Mouse (Mus musculus): ENCODE measurements around the gene Slc9a9. TPM values are rescaled to one million over a fixed set of nuclear protein-coding genes. Genes with fewer than 3 reads are reported as not detected.

The Slc9a9 gene
- polyA plus RNA-seq, 1 experiment, result 8.9 TPM

GRCm38 (mm10) chr9:95120062-95120461, 450.4 kb downstream of the Slc9a9 start:
- DNase-seq, result no peak
- Histone ChIP-seq H3K27ac (ENCODE audit: insufficient read depth, low read length) (no peak overlapping the region), H3K4me1 (ENCODE audit: control insufficient read depth, insufficient read depth, low read length) (peaks cover 9% of the 10 kb centered on the region; the same call in 1 of the 2 replicates), H3K27me3 (ENCODE audit: control insufficient read depth, insufficient read depth, low read length) (no peaks in the 10 kb centered on the region), H3K4me3 (replicated peaks; ENCODE audit: insufficient read depth, low read depth, low read length) (no peak overlapping the region)
- TF ChIP-seq CTCF (IDR thresholded peaks at IDR 0.05; ENCODE audit: borderline replicate concordance, insufficient read depth, low read depth, low read length) (no peak), POLR2A (IDR thresholded peaks at IDR 0.05; ENCODE audit: borderline replicate concordance, insufficient read depth, low read length) (no peak)
- whole genome bisulfite sequencing, result 75% methylated on average over 4 of the region's 4 CpGs

- 63% methylated on average over 11 of the region's 11 CpGs for WGBS
- H3K27me3 ChIP-seq (ENCODE audit: control insufficient read depth, insufficient read depth, low read length), result no peaks in the 10 kb centered on the region
- DNase-seq, result no peak
Measured at GRCm38 (mm10) chr9:95121151-95121835, 451.6 kb downstream of the Slc9a9 start.

DNA sequence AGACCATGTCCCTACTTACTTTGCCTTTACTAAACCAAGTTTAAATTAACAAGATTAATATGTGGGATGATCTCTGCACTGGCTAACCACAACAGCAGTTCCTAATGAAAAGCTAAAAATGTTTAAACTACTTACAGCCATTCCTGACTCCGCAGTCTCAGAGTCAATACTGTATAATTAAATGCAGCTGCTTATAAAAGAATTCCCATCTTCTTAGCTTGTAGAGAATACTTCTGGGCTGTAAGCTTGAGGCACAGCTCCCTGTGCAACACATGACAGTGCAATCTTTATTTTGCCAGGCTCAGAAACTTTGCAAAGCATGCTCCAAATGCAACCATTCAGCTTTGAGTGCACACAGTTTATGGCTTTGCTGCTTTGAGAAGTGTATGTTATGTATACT, 456.0 kb downstream of the Slc9a9 start:
- no peak for TF ChIP-seq POLR2A (IDR thresholded peaks at IDR 0.05; ENCODE audit: borderline replicate concordance, insufficient read depth, low read length)
- TF ChIP-seq CTCF (IDR thresholded peaks at IDR 0.05; ENCODE audit: borderline replicate concordance, insufficient read depth, low read depth, low read length), result no peak
- Histone ChIP-seq H3K4me1 (ENCODE audit: control insufficient read depth, insufficient read depth, low read length) (0 out of 2 replicates have a peak, but pooled peaks cover under 1% of the 10 kb centered on the region), H3K27ac (ENCODE audit: insufficient read depth, low read length) (no peak overlapping the region), H3K4me3 (replicated peaks; ENCODE audit: insufficient read depth, low read depth, low read length) (no peak overlapping the region), H3K27me3 (ENCODE audit: control insufficient read depth, insufficient read depth, low read length) (no peaks in the 10 kb centered on the region)
- 94% methylated on average over 1 of the region's 1 CpGs for WGBS
- DNase-seq, result no peak

More at GRCm38 (mm10) chr9:95121151-95121835, 451.6 kb downstream of the Slc9a9 start:
- no peak overlapping the region for H3K4me3 ChIP-seq (replicated peaks; ENCODE audit: insufficient read depth, low read depth, low read length)
- H3K4me1 ChIP-seq (ENCODE audit: control insufficient read depth, insufficient read depth, low read length), result peaks cover 9% of the 10 kb centered on the region; the same call in 1 of the 2 replicates
- no peak for TF ChIP-seq CTCF (IDR thresholded peaks at IDR 0.05; ENCODE audit: borderline replicate concordance, insufficient read depth, low read depth, low read length)
- H3K27ac ChIP-seq (ENCODE audit: insufficient read depth, low read length), result no peak overlapping the region

DNA sequence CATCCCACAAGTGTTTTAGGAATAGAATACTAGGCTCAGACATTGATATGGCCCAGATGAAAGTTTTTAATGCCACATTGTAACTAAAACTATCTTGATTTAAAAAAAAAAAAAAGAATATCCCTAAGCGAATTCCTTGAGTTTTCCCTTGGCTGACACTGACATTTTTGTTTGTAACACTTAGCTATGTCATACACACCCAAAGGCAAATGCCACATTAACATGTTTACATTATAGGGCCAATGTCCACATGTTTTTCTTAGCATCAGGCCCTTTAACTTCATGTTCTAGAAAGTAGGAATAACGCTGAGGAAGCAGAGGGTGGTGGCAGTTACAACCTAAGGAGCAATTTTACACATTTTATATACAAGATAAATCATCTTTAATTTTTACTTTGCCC, 458.1 kb downstream of the Slc9a9 start:
- TF ChIP-seq CTCF (IDR thresholded peaks at IDR 0.05; ENCODE audit: borderline replicate concordance, insufficient read depth, low read depth, low read length) (no peak), POLR2A (IDR thresholded peaks at IDR 0.05; ENCODE audit: borderline replicate concordance, insufficient read depth, low read length) (no peak)
- Histone ChIP-seq H3K27ac (ENCODE audit: insufficient read depth, low read length) (no peak overlapping the region), H3K4me3 (replicated peaks; ENCODE audit: insufficient read depth, low read depth, low read length) (no peak overlapping the region), H3K27me3 (ENCODE audit: control insufficient read depth, insufficient read depth, low read length) (no peaks in the 10 kb centered on the region), H3K4me1 (ENCODE audit: control insufficient read depth, insufficient read depth, low read length) (no peaks in the 10 kb centered on the region)
- DNase-seq, result no peak
- 89% methylated on average over 2 of the region's 2 CpGs for WGBS

GRCm38 (mm10) chr9:95149206-95149729, 479.6 kb downstream of the Slc9a9 start:
- WGBS, result 86% methylated on average over 10 of the region's 10 CpGs
- H3K27me3 ChIP-seq (ENCODE audit: control insufficient read depth, insufficient read depth, low read length), result no peaks in the 10 kb centered on the region
- no peaks in the 10 kb centered on the region for H3K4me1 ChIP-seq (ENCODE audit: control insufficient read depth, insufficient read depth, low read length)
- DNase-seq, result no peak
- H3K27ac ChIP-seq (ENCODE audit: insufficient read depth, low read length), result no peak overlapping the region
- H3K4me3 ChIP-seq (replicated peaks; ENCODE audit: insufficient read depth, low read depth, low read length), result no peak overlapping the region
- TF ChIP-seq CTCF (IDR thresholded peaks at IDR 0.05; ENCODE audit: borderline replicate concordance, insufficient read depth, low read depth, low read length), result no peak
- TF ChIP-seq POLR2A (IDR thresholded peaks at IDR 0.05; ENCODE audit: borderline replicate concordance, insufficient read depth, low read length), result no peak

GRCm38 (mm10) chr9:95150096-95150495, 480.4 kb downstream of the Slc9a9 start:
- TF ChIP-seq CTCF (IDR thresholded peaks at IDR 0.05; ENCODE audit: borderline replicate concordance, insufficient read depth, low read depth, low read length), result no peak
- no peak for TF ChIP-seq POLR2A (IDR thresholded peaks at IDR 0.05; ENCODE audit: borderline replicate concordance, insufficient read depth, low read length)
- H3K27ac ChIP-seq (ENCODE audit: insufficient read depth, low read length), result no peak overlapping the region
- no peaks in the 10 kb centered on the region for H3K4me1 ChIP-seq (ENCODE audit: control insufficient read depth, insufficient read depth, low read length)
- DNase-seq, result no peak
- H3K4me3 ChIP-seq (replicated peaks; ENCODE audit: insufficient read depth, low read depth, low read length), result no peak overlapping the region
- WGBS, result 67% methylated on average over 3 of the region's 3 CpGs
- H3K27me3 ChIP-seq (ENCODE audit: control insufficient read depth, insufficient read depth, low read length), result no peaks in the 10 kb centered on the region

GRCm38 (mm10) chr9:95150597-95150996, 480.9 kb downstream of the Slc9a9 start:
- DNase-seq, result no peak
- Histone ChIP-seq H3K27me3 (ENCODE audit: control insufficient read depth, insufficient read depth, low read length) (no peaks in the 10 kb centered on the region), H3K4me1 (ENCODE audit: control insufficient read depth, insufficient read depth, low read length) (no peaks in the 10 kb centered on the region), H3K4me3 (replicated peaks; ENCODE audit: insufficient read depth, low read depth, low read length) (no peak overlapping the region), H3K27ac (ENCODE audit: insufficient read depth, low read length) (no peak overlapping the region)
- 70% methylated on average over 3 of the region's 3 CpGs for WGBS
- TF ChIP-seq CTCF (IDR thresholded peaks at IDR 0.05; ENCODE audit: borderline replicate concordance, insufficient read depth, low read depth, low read length) (no peak), POLR2A (IDR thresholded peaks at IDR 0.05; ENCODE audit: borderline replicate concordance, insufficient read depth, low read length) (no peak)

- 64% methylated on average over 4 of the region's 4 CpGs for WGBS
- Histone ChIP-seq H3K4me1 (ENCODE audit: control insufficient read depth, insufficient read depth, low read length) (no peaks in the 10 kb centered on the region), H3K27me3 (ENCODE audit: control insufficient read depth, insufficient read depth, low read length) (no peaks in the 10 kb centered on the region), H3K4me3 (replicated peaks; ENCODE audit: insufficient read depth, low read depth, low read length) (no peak overlapping the region), H3K27ac (ENCODE audit: insufficient read depth, low read length) (no peak overlapping the region)
- TF ChIP-seq CTCF (IDR thresholded peaks at IDR 0.05; ENCODE audit: borderline replicate concordance, insufficient read depth, low read depth, low read length) (no peak; the same call in 1 of the 2 replicates), POLR2A (IDR thresholded peaks at IDR 0.05; ENCODE audit: borderline replicate concordance, insufficient read depth, low read length) (no peak)
- DNase-seq, result no peak
Measured at GRCm38 (mm10) chr9:95150998-95151397, 481.3 kb downstream of the Slc9a9 start.

Data from cerebellum, adult 2 months (tissue).